Mouse (Mus musculus): ENCODE measurements around the gene Wasl. TPM values are rescaled to one million over a fixed set of nuclear protein-coding genes. Genes with fewer than 3 reads are reported as not detected.

Wasl gene
- polyA plus RNA-seq (2014; fragmentation: Illumina TruSeq; extraction: RNeasy Lipid Tissue Mini Kit (QIAGEN cat#74804); ENCODE audit: low read depth, low replicate concordance), result 165 TPM

GRCm38 (mm10) chr6:24664867-24665458 lies at the start of gene Wasl:
Wasl (minus strand) TSS chr6:24665009.

DNA sequence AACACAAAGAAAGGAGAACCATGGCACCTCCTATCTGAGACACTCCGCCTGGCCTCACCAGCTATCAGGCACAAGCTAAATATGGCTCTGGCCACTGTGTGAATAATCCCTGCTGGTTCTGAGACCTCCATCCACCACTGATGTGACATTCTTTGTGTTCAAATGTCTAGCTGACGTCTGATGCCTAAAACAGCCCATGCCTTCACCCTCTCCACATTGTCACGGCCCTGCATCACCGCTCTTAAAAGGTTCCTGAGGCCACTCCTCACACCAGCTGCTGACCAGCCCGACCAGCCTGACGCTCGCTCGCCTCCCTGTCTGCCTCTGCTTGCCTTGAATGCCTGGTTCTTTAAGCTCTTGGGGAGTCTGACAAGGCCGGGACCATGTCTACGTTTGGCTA lies 67.3 kb downstream of the Wasl start, which contains the start of gene Lmod2:
Gene Lmod2, plus strand, starts transcription at position 263 of the 400 bp plus-strand sequence.

Other genes with a start within 250 kb of the Wasl start
- 0.87 TPM for gene Iqub, start 149.9 kb downstream of the Wasl start, polyA plus RNA-seq (2014; fragmentation: Illumina TruSeq; extraction: RNeasy Lipid Tissue Mini Kit (QIAGEN cat#74804); ENCODE audit: low read depth, low replicate concordance)
- gene Ndufa5, start 137.0 kb downstream of the Wasl start, polyA plus RNA-seq (2014; fragmentation: Illumina TruSeq; extraction: RNeasy Lipid Tissue Mini Kit (QIAGEN cat#74804); ENCODE audit: low read depth, low replicate concordance), result 258 TPM
- 0.52 TPM for gene Asb15, start 136.9 kb downstream of the Wasl start, polyA plus RNA-seq (2014; fragmentation: Illumina TruSeq; extraction: RNeasy Lipid Tissue Mini Kit (QIAGEN cat#74804); ENCODE audit: low read depth, low replicate concordance)
- gene Lmod2, start 67.2 kb downstream of the Wasl start, polyA plus RNA-seq (2014; fragmentation: Illumina TruSeq; extraction: RNeasy Lipid Tissue Mini Kit (QIAGEN cat#74804); ENCODE audit: low read depth, low replicate concordance), result 0.41 TPM
- not detected for gene Hyal6, start 68.2 kb upstream of the Wasl start, polyA plus RNA-seq (2014; fragmentation: Illumina TruSeq; extraction: RNeasy Lipid Tissue Mini Kit (QIAGEN cat#74804); ENCODE audit: low read depth, low replicate concordance)
- not detected for gene Hyal4, start 83.3 kb upstream of the Wasl start, polyA plus RNA-seq (2014; fragmentation: Illumina TruSeq; extraction: RNeasy Lipid Tissue Mini Kit (QIAGEN cat#74804); ENCODE audit: low read depth, low replicate concordance)
- gene Spam1, start 126.2 kb upstream of the Wasl start, polyA plus RNA-seq (2014; fragmentation: Illumina TruSeq; extraction: RNeasy Lipid Tissue Mini Kit (QIAGEN cat#74804); ENCODE audit: low read depth, low replicate concordance), result not detected
- gene Hyal5, start 193.0 kb upstream of the Wasl start, polyA plus RNA-seq (2014; fragmentation: Illumina TruSeq; extraction: RNeasy Lipid Tissue Mini Kit (QIAGEN cat#74804); ENCODE audit: low read depth, low replicate concordance), result not detected

All from adrenal gland, adult 10 weeks (tissue).